ENCODE assay signal across 13 mouse cellular contexts in genomic region chr10:59972999-59973398, GRCm38 (mm10). TPM values are rescaled to one million over a fixed set of nuclear protein-coding genes. Genes with fewer than 3 reads are reported as not detected.
DNase-seq lines count a peak whose midpoint lies in the region; ATAC-seq and TF ChIP-seq lines count a peak whose summit lies in the region.
"Had no signal": no experiment of that assay in that cellular context is flagged by ENCODE, and none has a peak within 500 bp of the region (broad histone marks: within the 10 kb centered on the region; RNA-seq: fewer than 3 reads in every experiment).

No protein-coding gene starts in this region.

- peak overlapping the region; percentile 84 for H3K27ac ChIP-seq in hindbrain, embryonic 10.5 days
- no peak overlapping the region; the same call in 1 of the 2 replicates for H3K27ac ChIP-seq in hindbrain, embryonic 16.5 days (ENCODE audit: low read depth, low read length)
- peak overlapping the region; percentile 47; the same call in 1 of the 2 replicates for H3K27ac ChIP-seq in lung, embryonic 15.5 days
- H3K27ac ChIP-seq in bone marrow, adult 2 months (ENCODE audit: control insufficient read depth, insufficient read depth, low read depth, low read length, poor library complexity) = peak overlapping the region; percentile 32; the same call in 1 of the 2 replicates
- H3K27ac ChIP-seq in intestine, embryonic 15.5 days = peak overlapping the region; percentile 46; the same call in 1 of the 2 replicates

- no peak overlapping the region for H3K4me3 ChIP-seq in hindbrain, embryonic 10.5 days
- H3K4me3 ChIP-seq in hindbrain, embryonic 16.5 days (ENCODE audit: low read length) = no peak overlapping the region
- no peak overlapping the region for H3K4me3 ChIP-seq in lung, embryonic 15.5 days
- no peak overlapping the region for H3K4me3 ChIP-seq in bone marrow, adult 2 months (replicated peaks; ENCODE audit: control insufficient read depth, low read depth, low read length)
- no peak overlapping the region for H3K4me3 ChIP-seq in intestine, embryonic 15.5 days (replicated peaks)
- H3K4me3 ChIP-seq: midbrain, embryonic 10.5 days had no signal

- no peak for ATAC-seq in hindbrain, embryonic 16.5 days
- ATAC-seq in lung, embryonic 15.5 days (ENCODE audit: borderline replicate concordance, extremely low read depth, low FRiP score, low TSS enrichment) = no peak
- ATAC-seq in intestine, embryonic 15.5 days = no peak
- ATAC-seq: activated CD4-positive, CD25-positive, alpha-beta regulatory T cell, adult 4 months had no signal

- peaks cover 50% of the 10 kb centered on the region for H3K4me1 ChIP-seq in hindbrain, embryonic 10.5 days (replicated peaks)
- H3K4me1 ChIP-seq in hindbrain, embryonic 16.5 days (ENCODE audit: control insufficient read depth, insufficient read depth, low read depth, low read length) = peaks cover 22% of the 10 kb centered on the region
- peaks cover 52% of the 10 kb centered on the region for H3K4me1 ChIP-seq in lung, embryonic 15.5 days
- peaks cover 14% of the 10 kb centered on the region for H3K4me1 ChIP-seq in bone marrow, adult 2 months (ENCODE audit: control insufficient read depth, insufficient read depth, low read length)
- peaks cover 32% of the 10 kb centered on the region for H3K4me1 ChIP-seq in intestine, embryonic 15.5 days (replicated peaks)

- peaks cover 9% of the 10 kb centered on the region for H3K27me3 ChIP-seq in hindbrain, embryonic 10.5 days (ENCODE audit: insufficient read depth, poor library complexity, severe bottlenecking)
- H3K27me3 ChIP-seq in hindbrain, embryonic 16.5 days (replicated peaks; ENCODE audit: control insufficient read depth, insufficient read depth, low read length) = no peaks in the 10 kb centered on the region
- H3K27me3 ChIP-seq in lung, embryonic 15.5 days = no peaks in the 10 kb centered on the region; the same call in 1 of the 2 replicates
- H3K27me3 ChIP-seq in intestine, embryonic 15.5 days (replicated peaks) = no peaks in the 10 kb centered on the region

- no peaks in the 10 kb centered on the region for H3K36me3 ChIP-seq in hindbrain, embryonic 10.5 days
- H3K36me3 ChIP-seq in hindbrain, embryonic 16.5 days (ENCODE audit: control insufficient read depth, insufficient read depth, low read length) = no peaks in the 10 kb centered on the region
- no peaks in the 10 kb centered on the region for H3K36me3 ChIP-seq in lung, embryonic 15.5 days
- H3K36me3 ChIP-seq in intestine, embryonic 15.5 days = no peaks in the 10 kb centered on the region
- H3K36me3 ChIP-seq: midbrain, embryonic 10.5 days had no signal

- no peak overlapping the region for H3K4me2 ChIP-seq in hindbrain, embryonic 16.5 days (ENCODE audit: low read length)
- H3K4me2 ChIP-seq in lung, embryonic 15.5 days = no peak overlapping the region
- no peak overlapping the region for H3K4me2 ChIP-seq in intestine, embryonic 15.5 days (replicated peaks)

- no peak overlapping the region for H3K9ac ChIP-seq in hindbrain, embryonic 16.5 days (ENCODE audit: low read depth, low read length)
- H3K9ac ChIP-seq in lung, embryonic 15.5 days = no peak overlapping the region
- no peak overlapping the region for H3K9ac ChIP-seq in intestine, embryonic 15.5 days

- no peak for TF ChIP-seq POLR2A in bone marrow, adult 2 months (IDR thresholded peaks at IDR 0.05; ENCODE audit: borderline replicate concordance, control insufficient read depth, low read depth, low read length)

- no peak for TF ChIP-seq CTCF in bone marrow, adult 2 months (IDR thresholded peaks at IDR 0.05; ENCODE audit: control insufficient read depth, insufficient read depth, low read length)

- no peak for DNase-seq in hindbrain, embryonic 10.5 days (ENCODE audit: low spot score)
- DNase-seq in lung, postnatal 10 days = no peak
- no peak for DNase-seq in cerebellum, adult 11 months
- no peak for DNase-seq in frontal cortex, postnatal 25 days (ENCODE audit: low spot score in 2 of 2)
- DNase-seq: cerebellum, adult 8-10 months; embryo, embryonic 11 days; layer of hippocampus, adult 9-11 months had no signal

- H3K9me3 ChIP-seq in hindbrain, embryonic 10.5 days = no peaks in the 10 kb centered on the region
- H3K9me3 ChIP-seq in hindbrain, embryonic 16.5 days (ENCODE audit: control insufficient read depth, low read length) = no peaks in the 10 kb centered on the region
- H3K9me3 ChIP-seq in lung, embryonic 15.5 days = no peaks in the 10 kb centered on the region
- no peaks in the 10 kb centered on the region for H3K9me3 ChIP-seq in intestine, embryonic 15.5 days
- H3K9me3 ChIP-seq: midbrain, embryonic 10.5 days had no signal

- 83% methylated on average over 6 of the region's 6 CpGs for WGBS in hindbrain, embryonic 10.5 days
- 79% methylated on average over 6 of the region's 6 CpGs for WGBS in hindbrain, embryonic 16.5 days
- 84% methylated on average over 6 of the region's 6 CpGs for WGBS in lung, embryonic 15.5 days
- WGBS in bone marrow, adult 2 months = 82% methylated on average over 6 of the region's 6 CpGs
- 70% methylated on average over 6 of the region's 6 CpGs for WGBS in intestine, embryonic 15.5 days

RNA-seq across cellular contexts. Expression of gene Ddit4, which starts 21.4 kb away (rescaled TPM):
- polyA plus RNA-seq in hindbrain, embryonic 10.5 days (2016; fragmentation: Nextera tagmentation; extraction: Ambion mirVana) = 37.5 and 37.6 TPM in 2 replicates
- polyA plus RNA-seq in hindbrain, embryonic 16.5 days (2015; fragmentation: Nextera tagmentation; extraction: Ambion mirVana) = 75.3 and 97.1 TPM in 2 replicates
- 43.2 and 49.6 TPM in 2 replicates for polyA plus RNA-seq in lung, embryonic 15.5 days (2015; fragmentation: Nextera tagmentation; extraction: Ambion mirVana)
- 19.2 and 34.2 TPM in 2 replicates for polyA plus RNA-seq in bone marrow, adult 2 months (2011; ENCODE audit: insufficient read depth, insufficient read length, low replicate concordance, missing spikeins)
- polyA plus RNA-seq in intestine, embryonic 15.5 days (2015; fragmentation: Nextera tagmentation; extraction: Ambion mirVana) = 35.4 and 35.7 TPM in 2 replicates

RNA-seq across cellular contexts. Expression of gene Ascc1, which starts 29.6 kb away (rescaled TPM):
- 35.8 and 37.0 TPM in 2 replicates for polyA plus RNA-seq in hindbrain, embryonic 10.5 days (2016; fragmentation: Nextera tagmentation; extraction: Ambion mirVana)
- 47.7 and 48.3 TPM in 2 replicates for polyA plus RNA-seq in hindbrain, embryonic 16.5 days (2015; fragmentation: Nextera tagmentation; extraction: Ambion mirVana)
- polyA plus RNA-seq in lung, embryonic 15.5 days (2015; fragmentation: Nextera tagmentation; extraction: Ambion mirVana) = 42.4 and 45.2 TPM in 2 replicates
- polyA plus RNA-seq in bone marrow, adult 2 months (2011; ENCODE audit: insufficient read depth, insufficient read length, low replicate concordance, missing spikeins) = 15.8 and 18.6 TPM in 2 replicates
- polyA plus RNA-seq in intestine, embryonic 15.5 days (2015; fragmentation: Nextera tagmentation; extraction: Ambion mirVana) = 45.2 and 45.3 TPM in 2 replicates

RNA-seq across cellular contexts. Expression of gene Anapc16, which starts 29.9 kb away (rescaled TPM):
- polyA plus RNA-seq in hindbrain, embryonic 10.5 days (2016; fragmentation: Nextera tagmentation; extraction: Ambion mirVana) = 111 and 114 TPM in 2 replicates
- polyA plus RNA-seq in hindbrain, embryonic 16.5 days (2015; fragmentation: Nextera tagmentation; extraction: Ambion mirVana) = 101 and 116 TPM in 2 replicates
- polyA plus RNA-seq in lung, embryonic 15.5 days (2015; fragmentation: Nextera tagmentation; extraction: Ambion mirVana) = 109 and 112 TPM in 2 replicates
- 25.2 and 32.9 TPM in 2 replicates for polyA plus RNA-seq in bone marrow, adult 2 months (2011; ENCODE audit: insufficient read depth, insufficient read length, low replicate concordance, missing spikeins)
- 99.9 and 101 TPM in 2 replicates for polyA plus RNA-seq in intestine, embryonic 15.5 days (2015; fragmentation: Nextera tagmentation; extraction: Ambion mirVana)
